Mouse (Mus musculus) kidney, adult 9 months (tissue): ENCODE measurements around the gene Cinp.
"Not testable (repeated sequence)": the region's sequence is repeated elsewhere in the genome, so short reads cannot be mapped to it uniquely, and the experiment has no call there.

ENCODE experiments used
- DNase-seq: peaks from one replicate; pipeline ENCODE4 v3.0.0; 2022

Cinp gene

DNA sequence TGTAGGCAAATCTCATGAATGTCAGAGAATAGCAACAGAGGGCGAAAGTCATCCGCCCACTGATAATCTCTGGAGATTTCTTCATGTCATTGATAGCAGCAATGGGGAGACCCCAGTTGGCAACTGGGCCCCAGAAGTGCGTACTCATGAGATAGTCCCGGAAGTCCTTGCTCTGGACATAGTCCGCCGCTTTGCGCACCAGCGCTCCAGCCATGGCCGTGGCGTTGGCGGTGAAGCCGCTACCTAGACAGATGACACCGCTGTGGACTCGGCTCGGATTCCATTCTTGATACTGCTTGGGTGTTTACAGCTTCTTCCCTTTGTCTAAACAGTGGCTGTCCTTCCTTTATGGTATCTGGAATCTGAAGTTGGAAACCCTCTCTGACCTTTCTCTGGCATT lies 30.3 kb downstream of the Cinp start:
- DNase-seq: not testable (repeated sequence)

DNA sequence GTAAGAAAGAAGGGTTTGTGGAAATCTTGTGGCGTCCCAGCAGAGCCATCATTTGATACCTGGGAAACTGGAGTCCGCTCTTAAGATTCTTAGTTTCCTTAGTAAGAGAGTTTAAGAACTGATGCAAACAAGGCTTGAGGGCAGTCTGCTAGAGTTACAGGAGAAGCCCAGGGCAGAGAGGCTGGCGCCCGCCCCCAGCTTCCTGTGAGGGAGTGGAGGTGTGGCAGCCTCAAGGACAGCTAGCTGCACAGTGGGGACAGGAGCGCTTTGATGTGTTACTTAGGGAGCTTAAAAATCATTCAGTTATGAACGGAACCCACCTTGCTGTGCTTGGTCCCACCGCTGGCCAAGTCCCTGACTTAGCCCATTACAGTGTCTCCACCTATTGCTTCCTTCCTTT lies 31.7 kb downstream of the Cinp start:
- DNase-seq: no peak

DNA sequence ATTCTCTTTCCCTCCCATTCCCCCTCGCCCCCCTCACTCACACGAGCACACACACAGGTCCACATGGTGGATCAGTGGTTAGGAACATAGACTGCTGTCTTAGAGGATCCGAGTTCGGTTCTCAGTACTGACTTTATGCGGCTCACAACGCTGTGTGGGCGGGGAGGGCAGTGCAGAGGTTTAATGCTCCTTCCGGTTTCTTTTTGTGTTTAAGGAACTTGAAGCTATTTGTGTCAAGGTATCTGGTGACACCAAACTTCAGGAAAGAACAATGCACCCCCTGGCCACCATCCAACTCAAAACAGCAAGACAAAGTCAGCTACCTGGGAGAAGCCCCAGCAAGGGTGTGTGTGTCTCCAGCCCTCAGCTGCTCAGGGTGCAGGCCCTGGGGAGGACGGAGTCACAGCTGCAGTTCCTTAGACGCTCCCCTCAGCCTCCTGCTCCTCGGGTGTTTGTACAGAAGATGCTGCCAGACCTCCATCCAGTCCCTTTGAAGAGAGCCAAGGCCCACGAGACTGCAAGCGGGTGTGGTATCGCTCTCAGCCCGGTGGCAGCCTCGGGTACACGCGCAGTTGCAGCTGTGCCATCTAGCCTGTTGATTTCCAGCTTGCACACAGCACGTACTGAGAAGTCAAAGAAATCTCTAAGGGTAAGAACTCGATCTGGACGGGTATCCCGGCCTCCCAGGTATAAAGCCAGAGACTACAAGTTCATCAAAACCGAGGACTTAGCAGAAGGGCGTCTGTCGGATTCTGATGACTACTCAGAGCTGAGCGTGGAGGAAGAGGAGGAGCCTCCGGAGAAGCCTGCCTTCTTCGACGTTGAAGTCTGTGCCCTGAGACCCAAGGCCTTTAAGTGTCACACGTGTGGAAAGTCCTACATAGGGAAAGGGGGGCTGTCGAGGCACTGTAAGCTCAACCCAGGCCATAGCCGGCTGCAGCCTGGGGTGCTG lies 33.9 kb downstream of the Cinp start:
- no peak for DNase-seq

DNA sequence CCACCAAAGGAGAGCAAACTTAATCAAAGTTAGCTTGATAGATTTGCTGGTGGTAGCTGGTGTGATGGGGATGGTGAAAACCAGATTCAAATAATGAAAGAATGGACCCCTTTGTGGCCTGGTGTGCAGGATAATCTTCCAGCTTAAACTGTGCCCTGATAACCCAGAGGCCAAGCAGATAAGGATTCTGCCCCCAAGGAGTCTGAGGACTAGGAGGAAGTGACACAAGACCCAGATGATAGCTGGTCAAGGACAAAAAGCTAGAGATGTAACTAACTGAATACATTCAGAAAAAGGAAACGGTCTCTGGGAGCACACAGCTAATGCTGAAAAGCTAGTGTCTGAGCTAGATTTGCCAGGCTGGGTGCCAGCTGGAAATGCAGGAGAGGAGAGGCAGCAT lies 37.0 kb downstream of the Cinp start:
- DNase-seq: no peak

DNA sequence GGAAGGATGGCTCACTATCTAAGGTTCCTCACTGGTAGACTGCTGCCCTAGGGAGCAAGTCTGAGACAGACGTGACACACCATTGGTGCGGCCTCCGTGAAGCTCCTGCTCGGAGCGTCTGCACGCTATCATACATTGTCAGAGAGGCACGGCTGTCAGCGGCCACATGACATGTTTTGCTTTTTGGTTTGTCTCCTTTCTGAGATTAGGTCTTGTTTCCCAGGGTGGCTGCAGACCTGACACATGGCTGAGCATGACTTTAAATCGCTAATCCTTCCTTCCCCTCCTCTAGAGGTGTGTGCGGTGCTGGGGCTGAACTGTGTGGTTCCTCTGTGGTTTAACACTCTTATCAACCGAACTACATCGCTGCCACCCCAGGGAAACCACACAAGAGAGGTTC lies 37.5 kb downstream of the Cinp start:
- peak; percentile 15 for DNase-seq

DNA sequence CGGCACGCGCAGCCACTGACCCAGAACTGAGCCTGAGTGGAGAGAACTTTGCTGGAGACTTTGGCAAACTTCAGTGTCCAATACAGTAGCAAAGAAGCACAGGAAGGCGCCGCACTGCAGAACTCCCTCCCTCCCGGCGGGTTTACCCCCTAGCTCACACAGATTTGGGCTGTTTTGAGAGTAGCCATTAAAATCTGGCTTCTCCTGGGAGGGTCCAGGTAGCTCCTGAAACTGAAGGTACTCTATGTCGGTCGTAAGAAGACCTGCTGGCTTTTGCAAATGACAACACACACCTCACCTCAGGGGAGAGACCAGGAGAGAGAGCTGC lies 38.1 kb downstream of the Cinp start:
- DNase-seq: no peak

DNA sequence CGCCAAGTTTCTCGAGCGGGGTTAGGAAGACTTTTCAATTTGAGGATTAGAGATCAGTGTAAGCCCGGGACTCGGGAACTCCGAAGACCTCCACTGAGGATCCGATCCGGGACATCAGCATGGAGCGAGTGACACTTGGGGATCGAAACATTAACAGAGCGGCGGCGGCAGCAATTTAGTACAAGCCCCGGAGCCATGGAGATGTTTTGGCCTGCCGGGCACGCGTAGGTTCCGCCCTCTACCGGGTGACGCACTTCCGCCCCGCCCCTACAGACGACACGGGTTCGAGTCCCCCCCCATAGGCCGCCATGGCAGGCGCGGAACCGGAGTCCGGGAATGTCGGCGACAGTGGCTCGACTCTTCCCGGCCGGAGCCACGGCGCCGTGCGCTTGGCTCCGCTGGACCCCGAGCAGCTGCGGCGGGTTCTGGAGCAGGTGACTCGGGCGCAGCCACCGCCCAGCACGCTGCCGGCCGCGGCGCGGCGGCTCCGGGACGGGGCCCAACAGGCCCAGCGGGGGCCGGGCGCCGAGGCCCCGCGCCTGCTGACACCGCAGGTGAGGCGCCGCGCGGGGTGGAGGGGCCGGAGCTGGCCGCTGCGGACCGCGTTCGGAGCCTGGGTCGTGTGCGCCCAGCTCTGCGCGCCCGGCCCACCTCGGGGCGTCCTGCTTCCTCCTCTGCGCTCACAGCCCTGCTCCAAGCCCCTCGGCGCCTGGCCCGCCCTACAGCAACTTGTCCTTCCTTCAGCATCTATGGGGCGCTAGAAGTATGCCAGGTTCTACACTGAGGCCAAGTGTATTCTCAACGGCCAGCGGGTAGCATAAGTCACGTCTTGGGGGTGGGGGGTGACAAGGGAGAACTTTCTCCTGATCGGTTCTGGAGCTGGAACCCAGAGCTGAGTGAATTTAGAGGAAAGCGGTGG lies 38.7 kb downstream of the Cinp start, which contains the start of gene Zfp839:
Gene Zfp839, plus strand, starts transcription at position 244 of the 919 bp plus-strand sequence.
- peak; percentile 88 for DNase-seq

DNA sequence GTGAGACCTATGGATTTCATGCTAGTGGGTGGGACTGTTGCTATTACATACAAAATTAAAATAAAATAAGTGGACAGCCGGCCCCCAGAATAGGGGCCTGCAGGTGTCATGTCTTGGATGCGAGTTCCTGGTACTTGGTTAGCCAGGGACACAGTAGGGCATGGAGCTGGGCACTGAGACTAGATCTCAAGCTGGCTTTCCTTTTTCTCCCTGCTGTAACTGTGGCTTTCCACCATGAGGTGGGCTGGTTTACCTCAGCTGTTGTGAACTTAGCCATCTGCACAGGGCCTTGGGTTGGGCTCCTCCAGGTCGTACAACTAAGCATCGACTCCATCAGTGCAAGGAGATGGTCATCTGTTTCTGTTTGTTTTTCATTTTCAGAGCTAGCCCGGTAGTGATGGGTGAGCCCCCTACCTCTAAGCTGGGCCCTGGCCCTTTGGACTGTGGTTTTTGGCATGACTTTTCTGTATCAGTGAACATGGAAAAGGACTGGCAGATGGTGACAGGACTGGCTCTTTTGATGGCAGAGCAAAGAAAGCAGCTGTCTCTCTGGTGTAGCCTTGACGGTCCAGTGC lies 42.7 kb downstream of the Cinp start:
- peak; percentile 14 for DNase-seq

DNA sequence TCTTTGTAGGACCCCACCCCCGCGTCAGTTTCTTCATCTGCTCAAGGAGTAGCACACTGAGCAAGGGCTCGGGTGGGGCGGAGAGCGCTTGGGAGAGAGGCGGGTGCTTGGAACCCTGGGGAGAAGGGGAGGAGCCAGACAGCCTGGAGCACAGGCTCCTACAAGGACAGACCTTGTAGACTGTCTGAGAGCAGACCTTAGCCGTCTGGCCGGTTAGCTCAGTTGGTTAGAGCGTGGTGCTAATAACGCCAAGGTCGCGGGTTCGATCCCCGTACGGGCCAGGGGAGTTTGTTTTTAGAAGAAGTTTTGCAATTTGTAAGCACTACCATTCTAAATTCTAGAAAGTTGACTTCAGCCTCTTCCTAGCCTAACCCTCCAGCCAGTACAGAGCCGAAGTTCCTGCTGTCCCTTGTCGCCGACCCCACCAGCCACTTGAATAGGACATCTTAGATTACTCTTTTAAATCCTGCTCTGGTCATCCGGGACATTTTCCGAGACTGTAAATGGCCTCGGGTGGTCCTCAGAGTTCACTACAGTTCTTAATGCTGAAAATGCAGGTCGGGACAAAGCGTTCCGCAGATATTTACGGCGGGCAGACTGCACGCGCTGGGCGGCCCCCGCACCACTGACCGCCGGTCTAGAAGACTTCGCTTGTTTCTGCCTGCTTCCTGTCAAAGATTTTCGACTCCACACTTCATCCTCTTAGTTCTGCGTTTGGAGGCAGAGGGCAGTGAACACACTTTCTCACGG lies 43.6 kb downstream of the Cinp start:
- peak; percentile 97 for DNase-seq

DNA sequence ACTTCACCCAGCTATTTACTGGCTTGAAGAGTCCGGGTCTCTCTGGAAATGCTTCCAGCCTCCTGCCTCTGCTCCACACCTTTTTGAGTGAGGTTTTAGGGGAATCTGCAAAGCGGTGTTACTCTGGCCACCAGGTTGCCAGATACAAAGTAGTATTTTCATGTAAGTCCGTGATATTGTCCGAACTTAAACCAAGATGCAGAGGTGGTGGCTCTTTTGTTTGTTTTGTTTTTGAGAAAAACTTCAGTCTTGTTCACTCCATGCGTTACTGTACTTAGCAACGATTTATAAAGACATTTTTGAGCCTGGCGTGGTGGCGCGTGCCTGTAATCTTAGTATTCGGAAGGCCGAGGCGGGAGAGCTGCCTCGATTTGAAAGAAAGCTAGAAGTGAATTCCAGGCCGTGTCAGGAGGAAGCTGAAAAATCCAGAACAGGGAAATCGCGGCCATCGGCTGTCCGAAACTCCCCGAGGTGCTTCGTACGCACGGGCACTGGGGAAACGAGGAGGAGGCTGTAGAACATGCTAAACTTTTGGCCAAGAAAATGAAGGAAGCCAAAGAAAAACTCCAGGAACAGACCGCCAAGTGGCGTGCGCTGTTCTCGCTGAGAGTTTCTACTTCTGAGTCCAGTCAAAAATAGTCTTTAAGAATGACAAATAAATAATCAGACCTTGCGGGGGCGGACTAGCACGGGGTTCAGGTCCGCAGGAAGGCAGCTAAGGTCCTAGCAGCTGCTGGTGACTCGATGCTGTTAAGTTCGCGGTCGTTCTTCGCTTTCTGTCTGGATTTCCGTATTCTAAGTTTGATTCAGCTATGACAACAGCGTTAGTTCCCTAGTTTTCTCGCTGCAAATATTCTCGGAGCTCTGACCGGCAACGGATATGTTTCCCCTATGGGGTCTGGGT lies 44.5 kb downstream of the Cinp start:
- DNase-seq: no peak

DNA sequence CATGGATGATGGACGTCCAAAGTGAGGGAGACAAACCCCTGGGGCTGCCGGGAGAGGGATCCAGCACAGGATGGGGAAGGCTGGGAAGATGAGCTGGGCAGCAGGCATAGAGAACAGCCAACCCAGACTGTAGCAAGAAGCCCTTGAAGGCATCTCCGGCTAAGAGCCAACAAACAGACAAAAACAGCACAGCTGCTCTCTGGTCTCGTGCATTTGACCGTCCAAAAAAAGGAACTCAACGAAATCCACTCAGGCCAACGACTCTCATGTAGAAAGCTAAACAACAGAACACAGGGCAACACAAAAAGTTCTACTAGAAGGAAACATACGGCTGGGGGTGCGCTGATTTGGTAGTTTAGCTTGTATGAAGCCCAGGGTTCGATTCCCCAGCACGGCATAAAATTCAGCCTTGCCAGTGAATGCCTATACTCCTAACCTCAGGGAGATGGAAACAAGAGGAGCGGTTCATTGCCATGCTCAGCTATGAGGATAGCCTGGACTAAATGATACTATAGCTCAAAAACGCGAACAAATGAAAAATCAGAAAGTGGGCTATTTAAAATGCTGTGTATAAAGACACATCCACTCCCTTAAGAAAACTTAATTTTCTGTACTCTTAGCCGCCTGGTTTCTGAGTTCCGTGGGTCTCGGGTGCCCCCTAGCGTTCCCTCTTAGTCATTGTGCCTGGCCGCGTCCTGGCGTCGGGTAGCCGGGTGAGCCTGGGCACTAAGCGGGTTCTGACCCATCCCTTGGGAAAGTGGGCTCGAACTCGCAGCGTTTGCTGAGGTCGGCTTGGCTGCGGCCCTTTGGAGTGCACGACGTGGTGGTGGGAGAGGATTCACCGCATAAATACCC lies 45.5 kb downstream of the Cinp start:
- DNase-seq: peak; percentile 91

DNA sequence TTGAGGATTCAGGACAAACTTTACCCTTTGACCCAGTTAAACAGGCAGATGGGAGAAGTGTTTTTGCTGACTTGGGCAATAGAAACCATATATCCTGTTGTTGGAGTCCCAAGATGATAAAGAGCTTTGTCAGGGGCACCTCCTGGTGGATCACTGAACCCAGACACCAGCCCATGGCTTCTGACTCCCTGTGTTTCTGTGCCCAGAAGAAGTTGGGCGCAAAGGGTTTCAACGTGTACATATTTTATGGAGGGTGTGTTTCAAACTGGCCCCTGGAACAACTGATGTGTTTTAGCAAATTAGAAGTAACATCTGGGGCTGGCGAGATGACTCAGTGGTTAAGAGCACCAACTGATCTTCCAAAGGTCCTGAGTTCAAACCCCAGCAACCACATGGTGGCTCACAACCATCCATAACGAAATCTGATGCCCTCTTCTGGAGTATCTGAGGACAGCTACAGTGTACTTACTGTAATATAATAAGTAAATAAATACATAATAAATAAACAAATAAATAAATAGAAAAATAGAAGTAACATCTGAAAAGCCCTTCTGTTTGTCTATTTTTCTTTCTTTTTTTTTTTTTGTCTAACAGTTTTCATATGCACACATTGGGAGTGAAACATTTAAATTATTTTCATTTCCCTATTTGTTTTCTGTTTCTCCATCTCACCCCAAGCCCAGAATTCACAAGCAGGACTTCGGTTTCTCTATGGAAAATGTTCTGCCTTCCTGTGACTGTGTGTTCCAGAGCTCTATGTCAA lies 47.0 kb downstream of the Cinp start:
- peak; percentile 13 for DNase-seq

DNA sequence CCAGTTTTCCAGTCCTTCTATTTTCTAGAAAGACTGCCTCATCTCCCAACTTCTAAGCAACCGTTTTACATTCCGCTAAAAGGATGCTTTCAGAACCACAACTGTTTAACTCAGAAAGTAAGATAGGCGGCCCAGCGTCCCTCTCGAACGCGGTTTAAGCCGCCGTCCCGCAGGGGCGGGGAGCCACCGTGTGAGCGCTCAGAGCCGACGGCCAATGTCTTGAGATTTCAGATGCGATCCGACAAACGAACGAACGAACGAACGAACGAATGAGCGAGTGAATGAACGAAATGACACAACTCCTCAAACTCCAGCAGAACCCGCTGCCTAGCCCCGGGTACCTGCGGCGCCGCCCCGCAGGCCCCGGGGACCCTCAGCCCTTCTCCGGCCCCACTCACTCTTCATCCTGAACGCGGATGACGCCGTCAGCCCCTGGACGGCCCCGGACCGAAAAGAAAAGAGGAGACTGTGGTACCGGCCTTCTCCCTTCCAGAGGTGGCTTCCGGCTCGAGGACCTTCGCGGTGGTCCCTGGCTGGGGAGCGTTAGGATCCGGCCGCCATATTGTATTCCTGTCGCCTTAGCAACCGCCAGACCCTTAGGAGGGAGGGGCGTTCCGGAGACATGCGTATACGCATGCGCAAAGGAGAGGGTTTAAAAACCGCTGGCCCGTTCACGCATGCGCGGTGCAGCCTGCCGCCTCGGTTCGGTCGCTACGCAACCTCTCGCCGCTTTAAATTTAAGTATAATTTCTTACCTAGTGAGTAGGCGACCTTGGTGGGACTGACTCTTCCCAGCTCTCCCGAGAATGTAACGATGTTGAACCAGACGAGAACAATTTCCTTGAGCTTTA lies 48.4 kb downstream of the Cinp start, which contains the start of gene Mok:
Gene Mok, minus strand, starts transcription at position 592 of the 851 bp plus-strand sequence.
- DNase-seq: peak; percentile 97

DNA sequence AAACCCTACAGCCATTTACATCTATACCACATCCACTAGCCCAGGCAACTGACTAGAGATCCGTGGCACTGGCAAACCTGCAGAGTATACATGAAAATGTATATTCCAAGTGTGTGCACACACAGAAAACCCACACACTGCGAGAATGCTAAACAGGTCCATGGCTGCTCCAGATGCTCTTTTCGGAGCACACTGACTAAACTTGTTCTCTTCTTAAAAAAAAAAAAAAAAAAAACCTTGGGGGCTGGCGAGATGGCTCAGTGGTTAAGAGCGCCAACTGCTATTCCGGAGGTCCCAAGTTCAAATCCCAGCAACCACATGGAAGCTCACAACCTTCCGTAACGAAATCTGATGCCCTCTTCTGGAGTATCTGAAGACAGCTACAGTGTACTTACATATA lies 51.1 kb downstream of the Cinp start:
- DNase-seq: no peak

DNA sequence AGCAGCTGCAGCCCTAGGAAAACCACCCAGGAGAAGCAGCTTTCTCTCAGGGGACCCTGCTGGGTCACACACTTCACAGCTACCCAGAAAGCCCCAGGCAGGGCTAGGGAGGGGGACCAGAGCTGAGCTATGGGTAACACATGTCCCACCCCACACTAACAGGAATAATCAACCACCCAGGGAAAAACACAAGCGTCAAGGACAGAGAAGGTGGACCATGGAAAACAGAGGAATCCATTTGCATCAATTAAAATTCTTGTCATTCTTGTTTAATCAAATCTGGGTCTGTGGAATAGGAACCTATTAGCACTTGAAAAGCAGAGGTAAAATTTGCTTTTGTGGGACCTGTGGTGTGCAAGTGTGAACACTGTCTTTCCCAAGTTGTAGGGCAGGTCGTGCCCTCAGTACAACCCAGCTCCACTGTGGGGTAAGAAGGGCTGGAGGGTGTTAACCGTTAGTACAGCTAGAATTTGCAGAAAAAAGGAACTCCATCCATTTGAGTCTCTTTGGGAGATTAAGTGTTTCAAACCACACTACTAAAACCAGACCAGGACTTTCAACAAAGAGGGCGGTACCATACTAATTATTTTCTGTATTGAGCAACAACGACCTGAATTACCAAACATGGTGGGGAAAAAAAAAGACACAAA lies 51.6 kb downstream of the Cinp start:
- DNase-seq: peak; percentile 61

DNA sequence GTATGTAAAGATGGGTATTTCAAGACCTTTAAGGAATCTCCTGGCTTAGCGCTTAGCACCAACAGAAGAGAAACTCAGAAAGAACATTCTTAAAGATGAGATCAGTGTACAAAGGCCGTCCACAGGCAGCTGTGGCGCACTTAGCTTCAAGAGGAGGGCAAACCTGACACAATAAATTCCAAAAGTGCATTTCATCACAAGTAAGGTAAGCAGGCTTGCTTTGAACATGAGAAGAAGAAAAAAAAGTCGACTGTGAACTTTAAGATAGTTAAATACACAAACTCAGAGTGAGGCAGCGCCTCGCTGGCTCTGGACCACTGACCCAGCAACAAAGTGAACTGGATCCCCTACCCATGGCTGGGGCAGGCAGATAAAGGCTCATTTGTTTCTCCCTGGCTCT lies 52.2 kb downstream of the Cinp start:
- peak; percentile 24 for DNase-seq

DNA sequence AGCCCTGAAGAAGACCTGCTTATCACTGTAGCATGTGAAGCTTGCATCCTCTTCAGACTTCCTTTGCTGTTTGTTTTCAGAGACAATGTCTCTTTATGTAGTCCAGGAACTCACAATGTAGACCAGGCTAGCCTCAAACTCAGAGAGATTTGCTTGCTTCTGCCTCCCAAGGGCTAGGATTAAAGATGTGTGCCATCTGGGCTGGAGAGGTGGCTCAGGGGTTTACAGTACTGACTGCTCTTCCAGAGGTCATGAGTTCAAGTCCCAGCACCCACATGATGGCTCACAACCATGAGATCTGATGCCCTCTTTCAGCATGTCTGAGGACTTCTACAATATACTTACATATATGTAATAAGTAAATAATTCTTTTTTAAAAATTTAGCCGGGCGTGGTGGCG lies 53.8 kb downstream of the Cinp start:
- DNase-seq: no peak
